Mouse (Mus musculus) liver, embryonic 16.5 days (tissue): ENCODE data around the gene Cd82. TPM values are rescaled to one million over a fixed set of nuclear protein-coding genes. Genes with fewer than 3 reads are reported as not detected.

Source experiments
- ATAC-seq: fragments of 200-750 bp; cut with Nextera tagmentation; 2 replicates; pipeline ENCODE4 v1.8.0; 2017; ENCODE audit warnings: low read depth, mild to moderate bottlenecking, moderate number of reproducible peaks, moderate library complexity
- H3K27ac ChIP-seq: fragments of 300-500 bp; sonication (generic); 2 replicates; pipeline ENCODE4 v1.5.1; 2014; ENCODE audit warnings: mild to moderate bottlenecking, low read length
- H3K27me3 ChIP-seq: fragments of 300-500 bp; sonication (generic); 2 replicates; pipeline ENCODE4 v1.6.1; 2014; ENCODE audit warnings: low read depth, low read length, mixed read lengths; ENCODE audit not compliant: control insufficient read depth, insufficient read depth
- H3K36me3 ChIP-seq: fragments of 300-500 bp; sonication (generic); 2 replicates; pipeline ENCODE4 v1.6.1; 2014; ENCODE audit warnings: mild to moderate bottlenecking; ENCODE audit not compliant: control insufficient read depth, insufficient read depth
- H3K4me1 ChIP-seq: fragments of 300-500 bp; sonication (generic); 2 replicates; pipeline ENCODE4 v1.6.1; 2014; ENCODE audit warnings: low read depth, low read length, mixed read lengths; ENCODE audit not compliant: control insufficient read depth
- H3K4me2 ChIP-seq: fragments of 300-500 bp; sonication (generic); 2 replicates; pipeline ENCODE4 v1.6.1; 2014; ENCODE audit warnings: low read depth, low read length, mixed read lengths
- H3K4me3 ChIP-seq: fragments of 300-500 bp; sonication (generic); 2 replicates; pipeline ENCODE4 v1.5.1; 2014; ENCODE audit warnings: low read depth, mild to moderate bottlenecking, low read length
- H3K9ac ChIP-seq: fragments of 300-500 bp; sonication (generic); 2 replicates; pipeline ENCODE4 v1.6.1; 2014; ENCODE audit warnings: low read depth, low read length
- H3K9me3 ChIP-seq: fragments of 300-500 bp; sonication (generic); replicated peaks from 2 replicates; pipeline ENCODE4 v1.6.1; 2016; ENCODE audit warnings: low read length; ENCODE audit not compliant: control insufficient read depth
- WGBS: fragments of 180-500 bp; shearing (Covaris S2); extraction: QIAGEN DNeasy Blood & Tissue Kit; methylation state at CpG from one replicate; pipeline ENCODE4 v1.1.7; 2014; ENCODE audit not compliant: insufficient replicate concordance; 5-methylcytosine and 5-hydroxymethylcytosine counted together
- polyA plus RNA-seq: library from polyadenylated mRNA; unstranded; fragments of >200 nt; fragmentation: Nextera tagmentation; extraction: Ambion mirVana; gene quantifications from 2 replicates; pipeline ENCODE4 v1.2.1, GENCODE M21; 2015

The Cd82 gene
- polyA plus RNA-seq, 1 experiment from 2014 or later = 112 TPM

GRCm38 (mm10) chr2:93458332-93459207 lies 4.4 kb downstream of the Cd82 start:
- peak overlapping the region; percentile 73 for H3K4me3 ChIP-seq
- peak overlapping the region; percentile 92 for H3K4me2 ChIP-seq
- no peaks in the 10 kb centered on the region; the same call in 1 of the 2 replicates for H3K36me3 ChIP-seq
- no peaks in the 10 kb centered on the region for H3K9me3 ChIP-seq
- ATAC-seq = no peak
- H3K9ac ChIP-seq = peak overlapping the region; percentile 81
- peaks cover 88% of the 10 kb centered on the region for H3K4me1 ChIP-seq
- no peaks in the 10 kb centered on the region for H3K27me3 ChIP-seq
- 40% methylated on average over 8 of the region's 8 CpGs for WGBS
- peak overlapping the region; percentile 95 for H3K27ac ChIP-seq

GRCm38 (mm10) chr2:93457426-93458130 lies 5.4 kb downstream of the Cd82 start:
- Histone ChIP-seq H3K4me2 (peak overlapping the region; percentile 92), H3K4me1 (peaks cover 87% of the 10 kb centered on the region), H3K27ac (peak overlapping the region; percentile 95)

DNA sequence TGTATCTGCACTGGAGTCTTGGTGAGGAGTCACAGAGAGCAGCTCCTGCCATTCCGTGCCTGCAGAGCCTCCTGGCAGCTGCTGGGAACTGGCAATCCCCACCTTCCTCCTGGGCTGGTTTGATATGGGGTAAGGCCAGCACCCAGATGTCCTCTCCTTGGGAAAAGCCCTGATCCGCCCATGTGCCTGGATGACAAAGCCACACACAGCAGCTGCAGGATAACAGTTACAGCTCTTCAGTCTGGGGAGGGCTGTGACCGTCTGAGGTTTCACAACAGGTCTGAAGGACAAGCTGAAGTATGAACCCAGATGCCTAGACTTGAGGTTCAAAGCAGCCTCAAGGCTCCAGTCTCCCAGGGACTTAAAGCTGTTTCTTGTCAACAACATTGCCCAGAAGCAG lies 6.8 kb downstream of the Cd82 start:
- H3K9me3 ChIP-seq = no peaks in the 10 kb centered on the region
- peak; percentile 67 for ATAC-seq
- no peaks in the 10 kb centered on the region; the same call in 1 of the 2 replicates for H3K36me3 ChIP-seq
- peak overlapping the region; percentile 95 for H3K27ac ChIP-seq
- H3K4me2 ChIP-seq = peak overlapping the region; percentile 92
- H3K27me3 ChIP-seq = no peaks in the 10 kb centered on the region
- H3K9ac ChIP-seq = peak overlapping the region; percentile 53
- peak overlapping the region; percentile 34 for H3K4me3 ChIP-seq
- WGBS = 38% methylated on average over 3 of the region's 3 CpGs
- H3K4me1 ChIP-seq = peaks cover 96% of the 10 kb centered on the region

More at GRCm38 (mm10) chr2:93457426-93458130, 5.4 kb downstream of the Cd82 start:
- 70% methylated on average over 6 of the region's 6 CpGs for WGBS
- Histone ChIP-seq H3K27me3 (no peaks in the 10 kb centered on the region), H3K36me3 (no peaks in the 10 kb centered on the region; the same call in 1 of the 2 replicates), H3K9ac (peak overlapping the region; percentile 81), H3K4me3 (peak overlapping the region; percentile 73), H3K9me3 (no peaks in the 10 kb centered on the region)
- ATAC-seq = no peak

GRCm38 (mm10) chr2:93454817-93455591 lies 7.9 kb downstream of the Cd82 start:
- no peaks in the 10 kb centered on the region for H3K27me3 ChIP-seq
- H3K4me3 ChIP-seq = peak overlapping the region; percentile 36
- H3K4me2 ChIP-seq = peak overlapping the region; percentile 92
- peak overlapping the region; percentile 56 for H3K9ac ChIP-seq
- peak overlapping the region; percentile 92 for H3K27ac ChIP-seq
- peaks cover 96% of the 10 kb centered on the region for H3K4me1 ChIP-seq
- ATAC-seq = peak; percentile 80
- no peaks in the 10 kb centered on the region for H3K9me3 ChIP-seq
- 36% methylated on average over 3 of the region's 3 CpGs for WGBS
- no peaks in the 10 kb centered on the region; the same call in 1 of the 2 replicates for H3K36me3 ChIP-seq

- H3K4me1 ChIP-seq = peaks cover 96% of the 10 kb centered on the region
- peak overlapping the region; percentile 92 for H3K27ac ChIP-seq
- H3K4me3 ChIP-seq = no peak overlapping the region
- peak overlapping the region; percentile 92 for H3K4me2 ChIP-seq
- no peak for ATAC-seq
- H3K9ac ChIP-seq = peak overlapping the region; percentile 56
- no peaks in the 10 kb centered on the region for H3K9me3 ChIP-seq
- H3K36me3 ChIP-seq = no peaks in the 10 kb centered on the region; the same call in 1 of the 2 replicates
- 58% methylated on average over 10 of the region's 10 CpGs for WGBS
- H3K27me3 ChIP-seq = no peaks in the 10 kb centered on the region
Measured at GRCm38 (mm10) chr2:93454334-93454733, 8.6 kb downstream of the Cd82 start.

- H3K4me1 ChIP-seq = peaks cover 96% of the 10 kb centered on the region
- ATAC-seq = no peak
- H3K36me3 ChIP-seq = no peaks in the 10 kb centered on the region; the same call in 1 of the 2 replicates
- H3K4me3 ChIP-seq = no peak overlapping the region
- H3K9ac ChIP-seq = peak overlapping the region; percentile 23; the same call in 1 of the 2 replicates
- H3K27ac ChIP-seq = peak overlapping the region; percentile 72
- no peaks in the 10 kb centered on the region for H3K9me3 ChIP-seq
- H3K27me3 ChIP-seq = no peaks in the 10 kb centered on the region
- 70% methylated on average over 4 of the region's 4 CpGs for WGBS
- H3K4me2 ChIP-seq = peak overlapping the region; percentile 15; the same call in 1 of the 2 replicates
Measured at GRCm38 (mm10) chr2:93453046-93453445, 9.9 kb downstream of the Cd82 start.

DNA sequence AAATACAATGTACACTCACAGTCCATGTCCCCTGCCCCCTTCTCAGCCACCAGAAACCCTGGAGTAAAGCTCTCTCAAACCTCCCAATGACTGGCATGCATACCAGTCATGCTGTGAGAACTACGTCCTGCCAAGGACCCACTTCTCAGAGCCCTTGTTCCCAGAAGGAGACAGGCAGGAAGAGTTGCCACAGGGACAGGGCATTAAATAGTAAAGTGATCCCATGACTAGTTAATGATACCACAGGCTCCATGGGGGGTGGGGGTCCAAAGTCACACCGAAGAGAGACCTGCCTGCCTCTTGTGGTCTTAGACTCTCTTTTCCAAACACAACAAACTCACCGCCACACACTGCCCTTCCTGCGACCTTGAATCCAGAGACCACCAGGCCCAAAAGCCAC lies 10.4 kb downstream of the Cd82 start:
- Histone ChIP-seq H3K4me1 (peaks cover 96% of the 10 kb centered on the region), H3K9ac (peak overlapping the region; percentile 23; the same call in 1 of the 2 replicates), H3K4me3 (no peak overlapping the region), H3K9me3 (no peaks in the 10 kb centered on the region), H3K27me3 (no peaks in the 10 kb centered on the region), H3K4me2 (peak overlapping the region; percentile 15; the same call in 1 of the 2 replicates), H3K36me3 (no peaks in the 10 kb centered on the region; the same call in 1 of the 2 replicates), H3K27ac (peak overlapping the region; percentile 72)
- no peak for ATAC-seq
- 79% methylated on average over 4 of the region's 4 CpGs for WGBS

GRCm38 (mm10) chr2:93452057-93452456 lies 10.9 kb downstream of the Cd82 start:
- Histone ChIP-seq H3K9me3 (no peaks in the 10 kb centered on the region), H3K9ac (no peak overlapping the region), H3K4me1 (peaks cover 96% of the 10 kb centered on the region), H3K4me2 (no peak overlapping the region), H3K27me3 (no peaks in the 10 kb centered on the region), H3K36me3 (no peaks in the 10 kb centered on the region), H3K4me3 (no peak overlapping the region), H3K27ac (peak overlapping the region; percentile 72)
- no peak for ATAC-seq
- 47% methylated on average over 6 of the region's 6 CpGs for WGBS
